Comparison of ENCODE assay signal across 26 mouse cellular contexts in genomic region chr14:115349448-115349847, GRCm38 (mm10).
"Had no signal": no experiment of that assay in that cellular context is flagged by ENCODE, and none has a peak within 500 bp of the region (broad histone marks: within the 10 kb centered on the region; RNA-seq: fewer than 3 reads in every experiment).

No protein-coding gene starts in this region.

- ATAC-seq: forebrain, embryonic 13.5 days; forebrain, embryonic 15.5 days had no signal

- H3K27ac ChIP-seq: embryonic facial prominence, embryonic 10.5 days; embryonic facial prominence, embryonic 12.5 days; embryonic facial prominence, embryonic 13.5 days; embryonic facial prominence, embryonic 15.5 days; forebrain, embryonic 12.5 days; forebrain, embryonic 13.5 days; forebrain, embryonic 15.5 days; gastrocnemius, adult 2 months; heart, adult 2 months; heart, embryonic 10.5 days had no signal

- H3K4me2 ChIP-seq: embryonic facial prominence, embryonic 12.5 days; embryonic facial prominence, embryonic 13.5 days; embryonic facial prominence, embryonic 15.5 days; forebrain, embryonic 12.5 days; forebrain, embryonic 13.5 days; forebrain, embryonic 15.5 days; heart, embryonic 11.5 days had no signal

- H3K36me3 ChIP-seq: embryonic facial prominence, embryonic 10.5 days; embryonic facial prominence, embryonic 12.5 days; embryonic facial prominence, embryonic 13.5 days; embryonic facial prominence, embryonic 15.5 days; forebrain, embryonic 12.5 days; forebrain, embryonic 15.5 days; heart, embryonic 10.5 days had no signal

- H3K4me1 ChIP-seq: embryonic facial prominence, embryonic 10.5 days; embryonic facial prominence, embryonic 12.5 days; embryonic facial prominence, embryonic 13.5 days; embryonic facial prominence, embryonic 15.5 days; forebrain, embryonic 12.5 days; forebrain, embryonic 13.5 days; heart, embryonic 10.5 days had no signal

- H3K9me3 ChIP-seq: embryonic facial prominence, embryonic 10.5 days; embryonic facial prominence, embryonic 12.5 days; embryonic facial prominence, embryonic 13.5 days; embryonic facial prominence, embryonic 15.5 days; forebrain, embryonic 12.5 days; forebrain, embryonic 13.5 days; forebrain, embryonic 15.5 days; heart, embryonic 10.5 days had no signal

- H3K27me3 ChIP-seq: embryonic facial prominence, embryonic 12.5 days; embryonic facial prominence, embryonic 13.5 days; embryonic facial prominence, embryonic 15.5 days; forebrain, embryonic 12.5 days; forebrain, embryonic 13.5 days; forebrain, embryonic 15.5 days had no signal

- H3K4me3 ChIP-seq: embryonic facial prominence, embryonic 10.5 days; embryonic facial prominence, embryonic 12.5 days; embryonic facial prominence, embryonic 13.5 days; embryonic facial prominence, embryonic 15.5 days; erythroblast, embryonic 14.5 days; forebrain, embryonic 12.5 days; forebrain, embryonic 13.5 days; forebrain, embryonic 15.5 days; gastrocnemius, adult 2 months; heart, adult 2 months; heart, embryonic 10.5 days had no signal

- H3K9ac ChIP-seq: embryonic facial prominence, embryonic 12.5 days; embryonic facial prominence, embryonic 13.5 days; embryonic facial prominence, embryonic 15.5 days; forebrain, embryonic 12.5 days; forebrain, embryonic 13.5 days; forebrain, embryonic 15.5 days had no signal

- DNase-seq: cerebellum, adult 8-10 months; cerebellum, adult 9-10 months; cerebellum, adult 9-11 months; cerebellum, postnatal 10 days; cerebellum, postnatal 14 days; cerebellum, postnatal 25 days; cerebellum, postnatal 36 days; embryo, embryonic 11 days; gastrocnemius, adult 2 months; gastrocnemius, postnatal 10 days; gastrocnemius, postnatal 14 days; gastrocnemius, postnatal 25 days; gastrocnemius, postnatal 36 days; heart, adult 11 months; heart, adult 18-20 months; heart, adult 2 months had no signal
